Mouse (Mus musculus) heart, embryonic 16.5 days (tissue): ENCODE data around the gene Rnf8. TPM values are rescaled to one million over a fixed set of nuclear protein-coding genes. Genes with fewer than 3 reads are reported as not detected.
"Not testable (repeated sequence)": the region's sequence is repeated elsewhere in the genome, so short reads cannot be mapped to it uniquely, and the experiment has no call there.

Experiments used
- ATAC-seq: fragments of 200-750 bp; cut with Nextera tagmentation; replicated peaks from 2 replicates; pipeline ENCODE4 v1.8.0; 2017; ENCODE audit warnings: moderate number of reproducible peaks; ENCODE audit not compliant: insufficient read depth, low FRiP score; ENCODE audit errors: extremely low read depth
- H3K27ac ChIP-seq: fragments of 300-500 bp; sonication (generic); 2 replicates; pipeline ENCODE4 v1.5.1; 2014; ENCODE audit warnings: mild to moderate bottlenecking, low read length, control low read depth, moderate library complexity
- H3K27me3 ChIP-seq: fragments of 300-500 bp; sonication (generic); 2 replicates; pipeline ENCODE4 v1.6.1; 2014; ENCODE audit warnings: low read length, mixed read lengths; ENCODE audit not compliant: control insufficient read depth, insufficient read depth
- H3K36me3 ChIP-seq: fragments of 300-500 bp; sonication (generic); 2 replicates; pipeline ENCODE4 v1.6.1; 2014; ENCODE audit not compliant: control insufficient read depth, insufficient read depth
- H3K4me1 ChIP-seq: fragments of 300-500 bp; sonication (generic); 2 replicates; pipeline ENCODE4 v1.6.1; 2014; ENCODE audit warnings: low read length, mixed read lengths; ENCODE audit not compliant: control insufficient read depth, insufficient read depth
- H3K4me2 ChIP-seq: fragments of 300-500 bp; sonication (generic); 2 replicates; pipeline ENCODE4 v1.6.1; 2014; ENCODE audit warnings: low read depth, mild to moderate bottlenecking, control low read depth, low read length
- H3K4me3 ChIP-seq: fragments of 300-500 bp; sonication (generic); 2 replicates; pipeline ENCODE4 v1.5.1; 2014; ENCODE audit warnings: mild to moderate bottlenecking, control low read depth, low read length
- H3K9ac ChIP-seq: fragments of 300-500 bp; sonication (generic); 2 replicates; pipeline ENCODE4 v1.6.1; 2014; ENCODE audit warnings: low read length, control low read depth
- H3K9me3 ChIP-seq: fragments of 300-500 bp; sonication (generic); replicated peaks from 2 replicates; pipeline ENCODE4 v1.6.1; 2016; ENCODE audit warnings: low read length; ENCODE audit not compliant: control insufficient read depth
- WGBS: fragments of 180-500 bp; shearing (Covaris S2); extraction: QIAGEN DNeasy Blood & Tissue Kit; methylation state at CpG from one replicate; pipeline ENCODE4 v1.1.7; 2014; 5-methylcytosine and 5-hydroxymethylcytosine counted together
- polyA plus RNA-seq: library from polyadenylated mRNA; unstranded; fragments of >200 nt; fragmentation: Nextera tagmentation; extraction: Ambion mirVana; gene quantifications from 2 replicates; pipeline ENCODE4 v1.2.1, GENCODE M21; 2015

Gene Rnf8
- polyA plus RNA-seq, 1 experiment from 2014 or later, result 60.0 TPM

GRCm38 (mm10) chr17:29586921-29587320, 27.7 kb upstream of the Rnf8 start:
- 81% methylated on average over 9 of the region's 9 CpGs for WGBS
- Histone ChIP-seq H3K36me3 (no peaks in the 10 kb centered on the region), H3K9ac (no peak overlapping the region), H3K9me3 (no peaks in the 10 kb centered on the region), H3K27ac (no peak overlapping the region), H3K27me3 (no peaks in the 10 kb centered on the region), H3K4me3 (no peak overlapping the region), H3K4me1 (peaks cover 9% of the 10 kb centered on the region), H3K4me2 (no peak overlapping the region)
- no peak for ATAC-seq

- 49% methylated on average over 11 of the region's 11 CpGs for WGBS
- Histone ChIP-seq H3K27me3 (no peaks in the 10 kb centered on the region), H3K4me3 (no peak overlapping the region), H3K9ac (no peak overlapping the region), H3K9me3 (no peaks in the 10 kb centered on the region), H3K4me2 (no peak overlapping the region), H3K27ac (0 out of 2 replicates have a peak overlapping the region, but pooled peaks have one; percentile 28), H3K36me3 (no peaks in the 10 kb centered on the region), H3K4me1 (peaks cover 15% of the 10 kb centered on the region)
- no peak for ATAC-seq
Measured at GRCm38 (mm10) chr17:29589221-29589898, 25.2 kb upstream of the Rnf8 start.

- Histone ChIP-seq H3K36me3 (peaks cover 8% of the 10 kb centered on the region; the same call in 1 of the 2 replicates), H3K27ac (no peak overlapping the region), H3K4me3 (no peak overlapping the region), H3K27me3 (no peaks in the 10 kb centered on the region), H3K4me1 (peaks cover 6% of the 10 kb centered on the region; the same call in 1 of the 2 replicates), H3K9me3 (no peaks in the 10 kb centered on the region), H3K9ac (no peak overlapping the region), H3K4me2 (no peak overlapping the region)
- 75% methylated on average over 15 of the region's 15 CpGs for WGBS
- no peak for ATAC-seq
Measured at GRCm38 (mm10) chr17:29595891-29596770, 18.5 kb upstream of the Rnf8 start.

GRCm38 (mm10) chr17:29596771-29597132, 17.8 kb upstream of the Rnf8 start:
- WGBS, result 90% methylated on average over 13 of the region's 13 CpGs
- Histone ChIP-seq H3K4me2 (no peak overlapping the region), H3K4me3 (no peak overlapping the region), H3K36me3 (peaks cover 8% of the 10 kb centered on the region; the same call in 1 of the 2 replicates), H3K9ac (no peak overlapping the region), H3K4me1 (peaks cover 6% of the 10 kb centered on the region; the same call in 1 of the 2 replicates), H3K27me3 (no peaks in the 10 kb centered on the region), H3K27ac (no peak overlapping the region), H3K9me3 (no peaks in the 10 kb centered on the region)
- ATAC-seq, result no peak

GRCm38 (mm10) chr17:29599051-29599450, 15.5 kb upstream of the Rnf8 start:
- no peaks in the 10 kb centered on the region for H3K4me1 ChIP-seq
- no peak overlapping the region for H3K9ac ChIP-seq
- H3K36me3 ChIP-seq, result peaks cover 14% of the 10 kb centered on the region
- ATAC-seq, result no peak
- WGBS, result 92% methylated on average over 14 of the region's 14 CpGs
- no peaks in the 10 kb centered on the region for H3K9me3 ChIP-seq
- H3K27me3 ChIP-seq, result no peaks in the 10 kb centered on the region
- H3K4me2 ChIP-seq, result no peak overlapping the region
- H3K27ac ChIP-seq, result no peak overlapping the region
- H3K4me3 ChIP-seq, result no peak overlapping the region

GRCm38 (mm10) chr17:29599537-29599936, 15.1 kb upstream of the Rnf8 start:
- peaks cover 14% of the 10 kb centered on the region for H3K36me3 ChIP-seq
- no peak overlapping the region for H3K4me3 ChIP-seq
- no peak overlapping the region for H3K27ac ChIP-seq
- no peaks in the 10 kb centered on the region for H3K9me3 ChIP-seq
- H3K4me2 ChIP-seq, result no peak overlapping the region
- no peaks in the 10 kb centered on the region for H3K27me3 ChIP-seq
- H3K4me1 ChIP-seq, result no peaks in the 10 kb centered on the region
- H3K9ac ChIP-seq, result no peak overlapping the region
- ATAC-seq, result no peak
- 78% methylated on average over 8 of the region's 8 CpGs for WGBS

- Histone ChIP-seq H3K4me1 (no peaks in the 10 kb centered on the region), H3K9ac (no peak overlapping the region), H3K27me3 (no peaks in the 10 kb centered on the region), H3K4me2 (no peak overlapping the region), H3K4me3 (no peak overlapping the region), H3K27ac (no peak overlapping the region), H3K36me3 (peaks cover 11% of the 10 kb centered on the region), H3K9me3 (no peaks in the 10 kb centered on the region)
- 40% methylated on average over 4 of the region's 4 CpGs for WGBS
- no peak for ATAC-seq
Measured at GRCm38 (mm10) chr17:29601391-29601790, 13.2 kb upstream of the Rnf8 start.

GRCm38 (mm10) chr17:29603283-29603682, 11.3 kb upstream of the Rnf8 start:
- no peaks in the 10 kb centered on the region for H3K4me1 ChIP-seq
- no peak overlapping the region for H3K4me2 ChIP-seq
- no peak overlapping the region for H3K4me3 ChIP-seq
- H3K9me3 ChIP-seq, result no peaks in the 10 kb centered on the region
- 18% methylated on average over 6 of the region's 6 CpGs for WGBS
- no peak overlapping the region for H3K27ac ChIP-seq
- no peak for ATAC-seq
- no peaks in the 10 kb centered on the region for H3K27me3 ChIP-seq
- no peak overlapping the region for H3K9ac ChIP-seq
- peaks cover 11% of the 10 kb centered on the region for H3K36me3 ChIP-seq

GRCm38 (mm10) chr17:29613453-29613852, 1.1 kb upstream of the Rnf8 start:
- H3K4me3 ChIP-seq, H3K9ac ChIP-seq, ATAC-seq, H3K4me2 ChIP-seq, H3K27me3 ChIP-seq, H3K9me3 ChIP-seq, H3K36me3 ChIP-seq, H3K27ac ChIP-seq: not testable (repeated sequence)
- peaks cover 17% of the 10 kb centered on the region for H3K4me1 ChIP-seq
- WGBS, result 86% methylated on average over 5 of the region's 5 CpGs
